Mouse (Mus musculus): ENCODE measurements around the gene Unc5b.

GRCm38 (mm10) chr10:60819654-60820192 is 11.7 kb downstream of the Unc5b start:
- TF ChIP-seq EP300 (IDR thresholded peaks at IDR 0.05; ENCODE audit: low read depth) (no peak), CTCF (IDR thresholded peaks at IDR 0.05; ENCODE audit: low read depth) (no peak)

All from heart, postnatal 0 days (tissue).